Mouse (Mus musculus): ENCODE data around the gene Nqo1. TPM values are rescaled to one million over a fixed set of nuclear protein-coding genes. Genes with fewer than 3 reads are reported as not detected.

Gene Nqo1
- polyA plus RNA-seq, 1 experiment from 2014 or later: 8.4 TPM

GRCm38 (mm10) chr8:107435421-107435961, 32.5 kb upstream of the Nqo1 start:
- Histone ChIP-seq H3K9ac (replicated peaks) (peak overlapping the region; percentile 80), H3K4me1 (ENCODE audit: insufficient read depth) (peaks cover 32% of the 10 kb centered on the region), H3K36me3 (replicated peaks; ENCODE audit: insufficient read depth, low read length) (0 out of 2 replicates have a peak, but pooled peaks cover 3% of the 10 kb centered on the region), H3K4me2 (ENCODE audit: low read depth, low read length) (peak overlapping the region; percentile 71), H3K27me3 (ENCODE audit: insufficient read depth, low read length) (no peaks in the 10 kb centered on the region), H3K4me3 (ENCODE audit: low read depth, low read length) (peak overlapping the region; percentile 69), H3K27ac (ENCODE audit: low read depth) (peak overlapping the region; percentile 94), H3K9me3 (ENCODE audit: low read length) (no peaks in the 10 kb centered on the region)
- peak; percentile 71 for DNase-seq
- peak; percentile 58 for ATAC-seq
- TF ChIP-seq CTCF (IDR thresholded peaks at IDR 0.05; ENCODE audit: low read depth) (no peak), EP300 (IDR thresholded peaks at IDR 0.05; ENCODE audit: low read depth) (no peak)
- 22% methylated on average over 11 of the region's 11 CpGs for WGBS (ENCODE audit: insufficient replicate concordance)

- TF ChIP-seq EP300 (IDR thresholded peaks at IDR 0.05; ENCODE audit: low read depth): no peak
- no peak for TF ChIP-seq CTCF (IDR thresholded peaks at IDR 0.05; ENCODE audit: low read depth)
- H3K27me3 ChIP-seq (ENCODE audit: insufficient read depth, low read length): no peaks in the 10 kb centered on the region
- H3K27ac ChIP-seq (ENCODE audit: low read depth): peak overlapping the region; percentile 48; the same call in 1 of the 2 replicates
- no peak overlapping the region for H3K4me3 ChIP-seq (ENCODE audit: low read depth, low read length)
- no peak overlapping the region for H3K9ac ChIP-seq (replicated peaks)
- peaks cover 6% of the 10 kb centered on the region; the same call in 1 of the 2 replicates for H3K4me1 ChIP-seq (ENCODE audit: insufficient read depth)
- H3K4me2 ChIP-seq (ENCODE audit: low read depth, low read length): no peak overlapping the region
- DNase-seq (peak; percentile 28), ATAC-seq (peak; percentile 44; the same call in 1 of the 2 replicates)
- WGBS (ENCODE audit: insufficient replicate concordance): 60% methylated on average over 8 of the region's 8 CpGs
- no peaks in the 10 kb centered on the region for H3K9me3 ChIP-seq (ENCODE audit: low read length)
- H3K36me3 ChIP-seq (replicated peaks; ENCODE audit: insufficient read depth, low read length): no peaks in the 10 kb centered on the region
Observed at GRCm38 (mm10) chr8:107430821-107431220, 27.8 kb upstream of the Nqo1 start.

- Histone ChIP-seq H3K9me3 (ENCODE audit: low read length) (no peaks in the 10 kb centered on the region), H3K4me2 (ENCODE audit: low read depth, low read length) (peak overlapping the region; percentile 87; the same call in 1 of the 2 replicates), H3K27ac (ENCODE audit: low read depth) (no peak overlapping the region), H3K27me3 (ENCODE audit: insufficient read depth, low read length) (no peaks in the 10 kb centered on the region), H3K4me3 (ENCODE audit: low read depth, low read length) (no peak overlapping the region), H3K36me3 (replicated peaks; ENCODE audit: insufficient read depth, low read length) (peaks cover 7% of the 10 kb centered on the region), H3K9ac (replicated peaks) (no peak overlapping the region), H3K4me1 (ENCODE audit: insufficient read depth) (peaks cover 17% of the 10 kb centered on the region)
- DNase-seq: no peak
- 37% methylated on average over 8 of the region's 8 CpGs for WGBS (ENCODE audit: insufficient replicate concordance)
- TF ChIP-seq EP300 (IDR thresholded peaks at IDR 0.05; ENCODE audit: low read depth): no peak
- TF ChIP-seq CTCF (IDR thresholded peaks at IDR 0.05; ENCODE audit: low read depth): no peak
- ATAC-seq: 0 out of 2 replicates have a peak, but pooled peaks have one; percentile 3
Observed at GRCm38 (mm10) chr8:107425230-107425597, 22.2 kb upstream of the Nqo1 start.

- H3K36me3 ChIP-seq (replicated peaks; ENCODE audit: insufficient read depth, low read length): peaks cover 10% of the 10 kb centered on the region
- peak within 1 kb of the TSS; percentile 87 for H3K4me2 ChIP-seq (ENCODE audit: low read depth, low read length)
- no peaks in the 10 kb centered on the region for H3K9me3 ChIP-seq (ENCODE audit: low read length)
- DNase-seq (peak; percentile 98), ATAC-seq (peak; percentile 97)
- peak within 1 kb of the TSS; percentile 72 for H3K4me3 ChIP-seq (ENCODE audit: low read depth, low read length)
- no peaks in the 10 kb centered on the region for H3K27me3 ChIP-seq (ENCODE audit: insufficient read depth, low read length)
- H3K4me1 ChIP-seq (ENCODE audit: insufficient read depth): peaks cover 17% of the 10 kb centered on the region
- H3K9ac ChIP-seq (replicated peaks): peak within 1 kb of the TSS; percentile 91
- WGBS (ENCODE audit: insufficient replicate concordance): under 1% methylated on average over 50 of the region's 50 CpGs
- no peak for TF ChIP-seq EP300 (IDR thresholded peaks at IDR 0.05; ENCODE audit: low read depth)
- peak; percentile 100 for TF ChIP-seq CTCF (IDR thresholded peaks at IDR 0.05; ENCODE audit: low read depth)
- peak within 1 kb of the TSS; percentile 78 for H3K27ac ChIP-seq (ENCODE audit: low read depth)
Observed at GRCm38 (mm10) chr8:107424597-107425229, 21.7 kb upstream of the Nqo1 start, which contains the start of gene Nob1. TSS of gene Nob1 (minus strand) at chr8:107425051.

GRCm38 (mm10) chr8:107424176-107424575, 21.2 kb upstream of the Nqo1 start:
- Histone ChIP-seq H3K27me3 (ENCODE audit: insufficient read depth, low read length) (no peaks in the 10 kb centered on the region), H3K9me3 (ENCODE audit: low read length) (no peaks in the 10 kb centered on the region), H3K27ac (ENCODE audit: low read depth) (peak overlapping the region; percentile 78), H3K4me2 (ENCODE audit: low read depth, low read length) (peak overlapping the region; percentile 87), H3K36me3 (replicated peaks; ENCODE audit: insufficient read depth, low read length) (peaks cover 10% of the 10 kb centered on the region), H3K9ac (replicated peaks) (peak overlapping the region; percentile 91), H3K4me3 (ENCODE audit: low read depth, low read length) (peak overlapping the region; percentile 72), H3K4me1 (ENCODE audit: insufficient read depth) (peaks cover 17% of the 10 kb centered on the region)
- ATAC-seq (peak; percentile 2; the same call in 1 of the 2 replicates), DNase-seq (no peak)
- no peak for TF ChIP-seq CTCF (IDR thresholded peaks at IDR 0.05; ENCODE audit: low read depth)
- no peak for TF ChIP-seq EP300 (IDR thresholded peaks at IDR 0.05; ENCODE audit: low read depth)
- WGBS (ENCODE audit: insufficient replicate concordance): 16% methylated on average over 9 of the region's 9 CpGs

GRCm38 (mm10) chr8:107417001-107417400, 14.0 kb upstream of the Nqo1 start:
- no peaks in the 10 kb centered on the region for H3K27me3 ChIP-seq (ENCODE audit: insufficient read depth, low read length)
- H3K4me1 ChIP-seq (ENCODE audit: insufficient read depth): peaks cover 1% of the 10 kb centered on the region; the same call in 1 of the 2 replicates
- H3K9ac ChIP-seq (replicated peaks): no peak overlapping the region
- TF ChIP-seq CTCF (IDR thresholded peaks at IDR 0.05; ENCODE audit: low read depth) (no peak), EP300 (IDR thresholded peaks at IDR 0.05; ENCODE audit: low read depth) (no peak)
- no peak overlapping the region for H3K27ac ChIP-seq (ENCODE audit: low read depth)
- WGBS (ENCODE audit: insufficient replicate concordance): 94% methylated on average over 12 of the region's 12 CpGs
- DNase-seq: no peak
- no peak overlapping the region for H3K4me2 ChIP-seq (ENCODE audit: low read depth, low read length)
- no peak for ATAC-seq
- H3K4me3 ChIP-seq (ENCODE audit: low read depth, low read length): no peak overlapping the region
- peaks cover 69% of the 10 kb centered on the region for H3K36me3 ChIP-seq (replicated peaks; ENCODE audit: insufficient read depth, low read length)
- H3K9me3 ChIP-seq (ENCODE audit: low read length): no peaks in the 10 kb centered on the region

All from liver, postnatal 0 days (tissue).